Mouse (Mus musculus): ENCODE data around the gene Glb1. TPM values are rescaled to one million over a fixed set of nuclear protein-coding genes. Genes with fewer than 3 reads are reported as not detected.
A peak's percentile ranks its signal among the peaks of the same experiment; 100 is the strongest.

The Glb1 gene
- polyA plus RNA-seq, 2 experiments = 36.6 to 40.7 TPM

- WGBS = 94% methylated on average over 11 of the region's 11 CpGs
- H3K27me3 ChIP-seq (ENCODE audit: control insufficient read depth, insufficient read depth, low read length) = no peaks in the 10 kb centered on the region
- H3K27ac ChIP-seq (replicated peaks; ENCODE audit: low read depth, low read length) = no peak overlapping the region
- H3K4me1 ChIP-seq (ENCODE audit: control insufficient read depth, insufficient read depth, low read length) = no peaks in the 10 kb centered on the region
- TF ChIP-seq POLR2A (IDR thresholded peaks at IDR 0.05; ENCODE audit: borderline replicate concordance, extremely low read depth, insufficient read depth, insufficient read length) = no peak
- H3K36me3 ChIP-seq (ENCODE audit: control insufficient read depth, insufficient read depth, low read length) = peaks cover 48% of the 10 kb centered on the region
- no peak for DNase-seq (ENCODE audit: low spot score)
- H3K4me3 ChIP-seq (replicated peaks; ENCODE audit: low read length) = no peak overlapping the region
- no peak overlapping the region for H3K9ac ChIP-seq (ENCODE audit: low read depth, low read length, severe bottlenecking)
- H3K9me3 ChIP-seq (ENCODE audit: control insufficient read depth, low read length) = no peaks in the 10 kb centered on the region
- no peak for ATAC-seq (ENCODE audit: low FRiP score, low read depth)
- H3K4me2 ChIP-seq (replicated peaks; ENCODE audit: low read depth, low read length, severe bottlenecking) = no peak overlapping the region
Observed at GRCm38 (mm10) chr9:114410313-114410862, 9.5 kb downstream of the Glb1 start.

GRCm38 (mm10) chr9:114411295-114411694, 10.4 kb downstream of the Glb1 start:
- no peak overlapping the region for H3K9ac ChIP-seq (ENCODE audit: low read depth, low read length, severe bottlenecking)
- H3K36me3 ChIP-seq (ENCODE audit: control insufficient read depth, insufficient read depth, low read length) = peaks cover 39% of the 10 kb centered on the region
- H3K27ac ChIP-seq (replicated peaks; ENCODE audit: low read depth, low read length) = no peak overlapping the region
- H3K4me3 ChIP-seq (replicated peaks; ENCODE audit: low read length) = no peak overlapping the region
- H3K9me3 ChIP-seq (ENCODE audit: control insufficient read depth, low read length) = no peaks in the 10 kb centered on the region
- TF ChIP-seq POLR2A (IDR thresholded peaks at IDR 0.05; ENCODE audit: borderline replicate concordance, extremely low read depth, insufficient read depth, insufficient read length) = no peak
- 89% methylated on average over 5 of the region's 5 CpGs for WGBS
- no peak for ATAC-seq (ENCODE audit: low FRiP score, low read depth)
- no peaks in the 10 kb centered on the region for H3K27me3 ChIP-seq (ENCODE audit: control insufficient read depth, insufficient read depth, low read length)
- DNase-seq (ENCODE audit: low spot score) = no peak
- H3K4me1 ChIP-seq (ENCODE audit: control insufficient read depth, insufficient read depth, low read length) = no peaks in the 10 kb centered on the region
- no peak overlapping the region for H3K4me2 ChIP-seq (replicated peaks; ENCODE audit: low read depth, low read length, severe bottlenecking)

- Histone ChIP-seq H3K4me2 (replicated peaks; ENCODE audit: low read depth, low read length, severe bottlenecking) (no peak overlapping the region), H3K9me3 (ENCODE audit: control insufficient read depth, low read length) (no peaks in the 10 kb centered on the region), H3K36me3 (ENCODE audit: control insufficient read depth, insufficient read depth, low read length) (peaks cover 37% of the 10 kb centered on the region), H3K27ac (replicated peaks; ENCODE audit: low read depth, low read length) (no peak overlapping the region), H3K4me3 (replicated peaks; ENCODE audit: low read length) (no peak overlapping the region), H3K9ac (ENCODE audit: low read depth, low read length, severe bottlenecking) (no peak overlapping the region), H3K4me1 (ENCODE audit: control insufficient read depth, insufficient read depth, low read length) (no peaks in the 10 kb centered on the region), H3K27me3 (ENCODE audit: control insufficient read depth, insufficient read depth, low read length) (no peaks in the 10 kb centered on the region)
- WGBS = 88% methylated on average over 9 of the region's 9 CpGs
- ATAC-seq (ENCODE audit: low FRiP score, low read depth) (no peak), DNase-seq (ENCODE audit: low spot score) (no peak)
- TF ChIP-seq POLR2A (IDR thresholded peaks at IDR 0.05; ENCODE audit: borderline replicate concordance, extremely low read depth, insufficient read depth, insufficient read length) = no peak
Observed at GRCm38 (mm10) chr9:114412406-114412805, 11.5 kb downstream of the Glb1 start.

- H3K4me1 ChIP-seq (ENCODE audit: control insufficient read depth, insufficient read depth, low read length) = no peaks in the 10 kb centered on the region
- H3K27ac ChIP-seq (replicated peaks; ENCODE audit: low read depth, low read length) = no peak overlapping the region
- H3K9me3 ChIP-seq (ENCODE audit: control insufficient read depth, low read length) = no peaks in the 10 kb centered on the region
- H3K27me3 ChIP-seq (ENCODE audit: control insufficient read depth, insufficient read depth, low read length) = no peaks in the 10 kb centered on the region
- H3K36me3 ChIP-seq (ENCODE audit: control insufficient read depth, insufficient read depth, low read length) = peaks cover 25% of the 10 kb centered on the region
- H3K4me3 ChIP-seq (replicated peaks; ENCODE audit: low read length) = no peak overlapping the region
- 83% methylated on average over 12 of the region's 12 CpGs for WGBS
- no peak overlapping the region for H3K4me2 ChIP-seq (replicated peaks; ENCODE audit: low read depth, low read length, severe bottlenecking)
- TF ChIP-seq POLR2A (IDR thresholded peaks at IDR 0.05; ENCODE audit: borderline replicate concordance, extremely low read depth, insufficient read depth, insufficient read length) = no peak
- DNase-seq (ENCODE audit: low spot score) = no peak
- H3K9ac ChIP-seq (ENCODE audit: low read depth, low read length, severe bottlenecking) = no peak overlapping the region
- no peak for ATAC-seq (ENCODE audit: low FRiP score, low read depth)
Observed at GRCm38 (mm10) chr9:114413866-114414265, 13.0 kb downstream of the Glb1 start.

GRCm38 (mm10) chr9:114415701-114416100, 14.8 kb downstream of the Glb1 start:
- H3K27me3 ChIP-seq (ENCODE audit: control insufficient read depth, insufficient read depth, low read length) = no peaks in the 10 kb centered on the region
- no peak overlapping the region for H3K9ac ChIP-seq (ENCODE audit: low read depth, low read length, severe bottlenecking)
- no peak overlapping the region for H3K4me3 ChIP-seq (replicated peaks; ENCODE audit: low read length)
- peak; percentile 72 for DNase-seq (ENCODE audit: low spot score)
- no peaks in the 10 kb centered on the region for H3K9me3 ChIP-seq (ENCODE audit: control insufficient read depth, low read length)
- H3K36me3 ChIP-seq (ENCODE audit: control insufficient read depth, insufficient read depth, low read length) = peaks cover 11% of the 10 kb centered on the region; the same call in 1 of the 2 replicates
- no peak overlapping the region for H3K27ac ChIP-seq (replicated peaks; ENCODE audit: low read depth, low read length)
- no peak overlapping the region for H3K4me2 ChIP-seq (replicated peaks; ENCODE audit: low read depth, low read length, severe bottlenecking)
- 18% methylated on average over 11 of the region's 11 CpGs for WGBS
- TF ChIP-seq POLR2A (IDR thresholded peaks at IDR 0.05; ENCODE audit: borderline replicate concordance, extremely low read depth, insufficient read depth, insufficient read length) = no peak
- no peaks in the 10 kb centered on the region for H3K4me1 ChIP-seq (ENCODE audit: control insufficient read depth, insufficient read depth, low read length)
- peak; percentile 62 for ATAC-seq (ENCODE audit: low FRiP score, low read depth)
